Mouse (Mus musculus): ENCODE measurements around the gene Rxra. TPM values are rescaled to one million over a fixed set of nuclear protein-coding genes. Genes with fewer than 3 reads are reported as not detected.

The Rxra gene
- polyA plus RNA-seq, 1 experiment from 2014 or later = 3.1 TPM

Other genes with a start within 250 kb of the Rxra start
- 13.9 and 15.7 TPM in 2 replicates for gene Vav2, start 249.4 kb upstream of the Rxra start, polyA plus RNA-seq (2015; fragmentation: Nextera tagmentation; extraction: Ambion mirVana)
- 42.7 and 44.5 TPM in 2 replicates for gene Brd3os, start 234.1 kb upstream of the Rxra start, polyA plus RNA-seq (2015; fragmentation: Nextera tagmentation; extraction: Ambion mirVana)
- gene Brd3, start 168.8 kb upstream of the Rxra start, polyA plus RNA-seq (2015; fragmentation: Nextera tagmentation; extraction: Ambion mirVana) = 137 and 152 TPM in 2 replicates
- gene Wdr5, start 161.3 kb upstream of the Rxra start, polyA plus RNA-seq (2015; fragmentation: Nextera tagmentation; extraction: Ambion mirVana) = 48.2 and 51.3 TPM in 2 replicates
- gene Col5a1, start 210.0 kb downstream of the Rxra start, polyA plus RNA-seq (2015; fragmentation: Nextera tagmentation; extraction: Ambion mirVana) = 8.7 and 9.5 TPM in 2 replicates

Measured in midbrain, embryonic 15.5 days (tissue).